Mouse (Mus musculus): ENCODE results near the gene Ermp1.
"Not testable (repeated sequence)": the region's sequence is repeated elsewhere in the genome, so short reads cannot be mapped to it uniquely, and the experiment has no call there.

The Ermp1 gene

DNA sequence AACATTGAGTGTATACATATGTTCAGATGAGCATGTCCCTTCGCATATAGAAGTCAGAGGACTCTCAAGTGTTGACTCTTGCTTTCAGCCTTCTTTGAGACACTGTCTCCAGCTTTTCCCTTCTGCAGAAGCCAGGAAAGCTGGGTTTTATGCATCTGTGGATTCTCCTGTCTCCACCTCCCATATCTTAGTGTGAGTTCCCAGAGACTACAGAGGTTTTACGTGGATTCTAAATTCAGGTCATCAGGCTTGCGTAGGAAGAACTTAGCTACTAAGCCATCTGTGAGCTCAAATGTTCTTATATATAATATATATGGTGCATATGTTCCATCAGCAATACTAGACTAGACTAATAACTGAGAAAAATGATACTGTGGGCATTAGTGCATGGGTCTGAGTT lies 51.9 kb downstream of the Ermp1 start:
- DNase-seq: no peak

DNA sequence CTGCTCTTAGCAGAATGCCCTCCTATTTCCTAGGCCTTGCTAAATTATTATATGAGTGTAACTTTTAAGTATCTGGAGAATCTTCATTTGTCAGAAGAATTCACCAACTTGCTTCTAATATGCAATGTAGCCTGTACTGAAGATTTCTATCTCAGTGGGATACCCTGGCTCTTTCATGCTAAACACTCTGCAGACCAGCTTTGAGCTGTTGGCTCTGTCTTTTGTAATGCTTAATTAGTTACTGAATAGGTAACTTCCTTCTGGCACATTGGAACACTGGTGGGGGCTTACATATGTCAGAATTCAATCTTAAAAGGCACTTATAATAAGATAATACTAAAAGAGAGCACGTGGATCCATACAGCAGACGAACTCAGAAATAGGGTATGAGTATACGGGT lies 54.4 kb downstream of the Ermp1 start:
- not testable (repeated sequence) for DNase-seq

DNA sequence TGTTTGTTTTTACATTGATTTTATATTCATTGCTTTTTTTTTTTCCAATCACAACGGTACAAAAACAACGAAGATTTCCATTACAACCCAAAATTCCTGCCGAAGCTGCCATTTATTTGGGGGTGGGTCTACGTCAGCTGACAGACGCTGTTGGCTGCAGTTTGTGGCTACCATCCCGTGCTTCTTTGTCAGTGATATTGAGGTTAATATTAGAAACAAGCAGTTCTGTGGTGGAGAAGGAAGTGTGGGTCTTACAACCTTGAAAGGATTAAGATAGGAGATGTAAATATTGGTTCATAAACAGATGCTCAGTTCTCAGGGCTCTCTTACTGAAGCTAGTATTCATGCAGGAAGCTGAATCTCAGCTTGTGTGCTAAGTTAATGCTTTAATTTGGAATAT lies 64.5 kb downstream of the Ermp1 start:
- DNase-seq: no peak

DNA sequence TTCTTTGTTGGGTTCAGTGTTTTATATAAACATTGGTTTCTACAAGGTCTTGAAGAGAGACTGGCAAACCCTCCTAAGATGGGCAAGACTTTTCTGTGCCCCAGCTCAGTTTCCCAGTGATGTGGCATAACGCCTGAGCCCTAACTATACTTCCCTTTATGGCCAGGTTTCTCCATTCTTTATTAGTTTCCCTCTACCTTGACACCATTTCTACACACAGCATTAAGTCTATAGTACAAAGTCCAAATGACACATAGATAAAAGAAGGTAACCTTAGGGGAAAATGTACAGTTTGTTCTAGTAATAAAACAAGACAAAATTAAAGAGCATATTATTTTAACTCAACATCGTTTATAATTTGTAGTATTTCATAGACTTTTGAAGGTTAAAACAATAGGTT lies 65.8 kb downstream of the Ermp1 start:
- DNase-seq: no peak

DNA sequence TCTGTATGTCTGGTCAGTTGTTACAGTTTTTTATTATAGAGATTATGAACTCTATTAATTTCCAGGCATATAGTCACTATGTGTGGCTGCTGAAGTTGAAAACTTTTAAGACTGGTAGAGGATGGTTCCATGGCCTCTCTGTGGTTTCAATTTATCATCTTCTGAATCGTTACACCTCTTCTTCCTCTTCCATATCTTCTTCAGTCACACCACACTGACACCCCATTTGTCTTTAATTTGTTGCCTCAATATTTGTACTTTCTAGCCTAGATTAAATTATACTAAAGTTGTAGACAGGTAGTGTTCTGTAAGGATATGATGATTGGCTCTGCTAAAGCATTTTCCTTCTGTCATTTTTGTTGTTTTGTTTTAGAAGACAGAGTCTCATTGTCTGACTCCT lies 81.7 kb downstream of the Ermp1 start:
- DNase-seq: no peak

DNA sequence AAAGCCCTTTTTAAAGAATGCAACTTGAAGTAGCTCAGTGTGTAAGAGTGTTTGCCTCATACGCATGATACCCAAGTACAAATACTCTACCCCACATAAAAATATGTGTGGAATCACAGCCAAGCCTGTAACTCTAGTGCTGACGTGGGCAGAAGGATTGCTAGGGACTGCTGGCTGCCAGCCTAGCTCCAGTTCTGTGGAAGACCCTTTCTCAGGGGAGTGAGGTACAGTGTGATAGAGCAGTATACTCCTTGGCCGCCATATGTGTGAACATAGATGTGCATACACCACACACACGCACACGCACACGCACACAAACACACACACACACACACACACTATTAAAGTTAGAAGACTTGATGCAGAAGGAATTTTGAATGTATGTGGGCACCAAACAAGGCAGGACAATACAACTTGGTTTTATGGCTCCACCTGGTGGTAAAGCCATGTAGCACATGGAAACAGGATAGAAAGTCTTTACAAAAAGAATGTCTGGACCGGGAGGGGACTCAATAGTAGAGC lies 84.9 kb downstream of the Ermp1 start:
- peak; percentile 67 to 72 for DNase-seq

DNA sequence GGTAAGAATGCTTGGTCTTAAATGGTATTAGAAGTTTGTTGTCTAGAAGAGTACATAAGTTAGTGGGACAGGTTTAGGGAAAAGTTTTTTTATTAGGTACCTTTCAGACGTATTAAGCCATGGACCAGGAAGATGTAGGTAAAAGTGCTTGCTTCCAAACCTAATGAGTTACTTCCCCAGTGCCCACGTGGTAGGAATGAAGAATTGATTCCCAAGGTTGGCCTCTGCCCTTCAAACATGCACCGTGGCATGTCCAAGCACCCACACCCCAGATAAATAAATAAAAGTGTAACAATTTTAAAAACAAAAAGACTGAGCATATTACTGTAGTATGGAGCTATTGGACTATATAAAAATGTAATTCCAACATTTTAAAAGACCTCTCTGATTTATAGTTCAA lies 85.6 kb downstream of the Ermp1 start:
- DNase-seq: no peak

DNA sequence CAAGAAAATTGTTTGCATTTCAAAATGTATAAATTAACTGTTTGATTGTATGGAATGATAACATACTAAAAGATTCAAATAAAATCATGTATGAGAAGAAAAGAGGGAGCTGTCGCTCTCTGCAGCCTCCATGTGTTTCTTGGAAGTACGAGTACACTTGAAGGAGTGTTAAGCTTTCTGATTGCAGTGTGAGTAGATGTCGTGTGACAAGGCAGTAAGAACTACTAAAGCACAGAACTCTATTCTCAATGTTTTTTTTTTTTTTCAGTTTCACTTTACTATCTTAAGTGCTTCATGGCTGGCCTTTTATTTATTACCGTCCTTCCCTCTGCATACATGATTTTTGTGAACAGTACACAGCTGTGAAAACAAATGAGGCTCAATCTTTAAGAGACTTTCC lies 86.0 kb downstream of the Ermp1 start:
- DNase-seq: no peak
